Mouse (Mus musculus) embryonic fibroblast, embryonic 13.5 days (primary cell): ENCODE measurements at regions not wholly inside any gene's neighbourhood (a gene's known extent, or its start where the extent isn't known, plus 50 kb on each side); places are given as distances from the start of the nearest gene placed in this dataset.

Source experiments
- CTCF ChIP-seq: IDR thresholded peaks from 2 replicates; pipeline ENCODE4 v1.5.1; 2011; ENCODE audit warnings: mild to moderate bottlenecking, control low read depth, low read length, moderate library complexity, borderline replicate concordance; ENCODE audit not compliant: insufficient read depth
- POLR2A ChIP-seq: IDR thresholded peaks from 2 replicates; pipeline ENCODE4 v1.6.1; 2011; ENCODE audit warnings: low read depth, mild to moderate bottlenecking, control low read depth, low read length, moderate library complexity

DNA sequence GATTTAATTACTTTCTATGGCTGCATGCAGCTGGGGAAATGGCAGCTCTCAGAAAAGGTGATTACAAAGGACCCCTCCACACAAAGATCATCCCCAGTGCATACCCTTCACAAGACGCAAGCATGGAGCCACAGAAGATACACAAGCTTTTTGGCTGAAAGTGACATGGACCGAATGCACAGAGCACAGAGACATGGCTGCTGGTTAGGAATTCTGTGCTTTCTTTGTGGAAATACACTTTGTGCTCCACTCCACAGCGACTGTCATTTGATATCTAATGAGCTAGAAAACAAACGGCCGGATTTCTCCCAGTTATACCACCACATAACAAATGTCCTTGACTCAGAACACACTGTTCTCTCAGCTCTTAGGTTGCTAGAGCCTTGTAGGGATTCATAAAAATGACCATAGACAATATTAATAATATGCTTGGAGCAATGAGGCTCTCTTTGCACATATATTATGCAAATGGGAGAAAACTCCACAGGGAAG lies 132.1 kb upstream of the Fat4 start:
- TF ChIP-seq CTCF (no peak), POLR2A (no peak)
